Mouse (Mus musculus) thymus, adult 2 months (tissue): ENCODE measurements around the gene Bik.

ENCODE experiments used
- CTCF ChIP-seq: fragments of 200-500 bp; IDR thresholded peaks from 2 replicates; pipeline ENCODE4 v1.5.1; 2012; ENCODE audit warnings: mild to moderate bottlenecking, control low read depth, low read length, moderate library complexity, borderline replicate concordance; ENCODE audit not compliant: control insufficient read depth, poor library complexity, insufficient read depth; ENCODE audit errors: extremely low read depth
- POLR2A ChIP-seq: fragments of 200-500 bp; IDR thresholded peaks from 2 replicates; pipeline ENCODE4 v1.6.1; 2012; ENCODE audit warnings: mild to moderate bottlenecking, low read length, control low read depth, moderate library complexity; ENCODE audit not compliant: control insufficient read depth, poor library complexity, insufficient read depth; ENCODE audit errors: extremely low read depth

DNA sequence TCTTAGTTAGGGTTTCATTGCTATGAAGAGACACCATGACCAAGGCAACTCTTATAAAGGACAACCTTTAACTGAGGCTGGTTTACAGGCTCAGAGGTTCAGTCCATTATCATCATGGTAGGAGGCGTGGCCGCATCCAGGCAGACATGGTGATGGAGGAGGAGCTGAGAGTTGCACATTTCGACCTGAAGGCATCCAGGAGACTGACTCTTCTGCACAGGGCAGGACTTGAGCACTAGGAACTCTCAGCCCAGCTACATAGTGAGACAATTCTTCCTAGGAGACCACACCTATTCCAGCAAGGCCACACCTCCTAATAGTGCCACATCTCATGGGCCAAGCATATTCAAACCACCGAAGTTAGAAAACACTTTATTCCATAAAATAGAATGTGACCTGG is 46.8 kb upstream of the Bik start:
- TF ChIP-seq CTCF, result no peak
- no peak for TF ChIP-seq POLR2A
